Mouse (Mus musculus) gastrocnemius, adult 18-20 months (tissue): ENCODE results near the gene Ltbp2. TPM values are rescaled to one million over a fixed set of nuclear protein-coding genes. Genes with fewer than 3 reads are reported as not detected.

Experiments
- DNase-seq: peaks from one replicate; pipeline ENCODE4 v3.0.0; 2021; ENCODE audit warnings: low spot score
- total RNA-seq, 2 experiments: library from RNA; stranded (reverse); gene quantifications; 2 replicates each; pipeline ENCODE4 v1.2.3; 2021

Ltbp2 gene
- total RNA-seq, 2 experiments from 2014 or later, result 2.6 to 3.1 TPM

- DNase-seq, result no peak
Measured at GRCm38 (mm10) chr12:84882796-84883195, 6.5 kb upstream of the Ltbp2 start.

- peak; percentile 22 for DNase-seq
Measured at GRCm38 (mm10) chr12:84880091-84880490, 3.8 kb upstream of the Ltbp2 start.

GRCm38 (mm10) chr12:84875761-84876480 lies 411 bp downstream of the Ltbp2 start:
- DNase-seq, result no peak

- DNase-seq, result no peak
Measured at GRCm38 (mm10) chr12:84873434-84873833, 2.9 kb downstream of the Ltbp2 start.

GRCm38 (mm10) chr12:84872310-84872709 lies 4.0 kb downstream of the Ltbp2 start:
- no peak for DNase-seq

GRCm38 (mm10) chr12:84865431-84865830 lies 10.9 kb downstream of the Ltbp2 start:
- no peak for DNase-seq

GRCm38 (mm10) chr12:84864801-84865200 lies 11.5 kb downstream of the Ltbp2 start:
- DNase-seq, result no peak

- no peak for DNase-seq
Measured at GRCm38 (mm10) chr12:84863196-84863595, 13.1 kb downstream of the Ltbp2 start.

GRCm38 (mm10) chr12:84862136-84862910 lies 14.0 kb downstream of the Ltbp2 start:
- DNase-seq, result peak; percentile 58

GRCm38 (mm10) chr12:84858149-84859113 lies 17.9 kb downstream of the Ltbp2 start:
- no peak for DNase-seq

- no peak for DNase-seq
Measured at GRCm38 (mm10) chr12:84857706-84858105, 18.6 kb downstream of the Ltbp2 start.

- DNase-seq, result no peak
Measured at GRCm38 (mm10) chr12:84856532-84856931, 19.8 kb downstream of the Ltbp2 start.

GRCm38 (mm10) chr12:84855084-84855625 lies 21.2 kb downstream of the Ltbp2 start:
- DNase-seq, result no peak

GRCm38 (mm10) chr12:84854392-84855033 lies 21.8 kb downstream of the Ltbp2 start:
- DNase-seq, result no peak

- DNase-seq, result no peak
Measured at GRCm38 (mm10) chr12:84851403-84852040, 24.8 kb downstream of the Ltbp2 start.

- DNase-seq, result no peak
Measured at GRCm38 (mm10) chr12:84847882-84848281, 28.4 kb downstream of the Ltbp2 start.

GRCm38 (mm10) chr12:84847480-84847879 lies 28.9 kb downstream of the Ltbp2 start:
- DNase-seq, result peak; percentile 62

- DNase-seq, result no peak
Measured at GRCm38 (mm10) chr12:84846594-84847014, 29.7 kb downstream of the Ltbp2 start.

GRCm38 (mm10) chr12:84842706-84843105 lies 33.6 kb downstream of the Ltbp2 start:
- DNase-seq, result no peak
